Mouse (Mus musculus): ENCODE measurements around the gene Dusp15. TPM values are rescaled to one million over a fixed set of nuclear protein-coding genes. Genes with fewer than 3 reads are reported as not detected.

The Dusp15 gene
- polyA plus RNA-seq, 1 experiment from 2014 or later, result 0.80 TPM

GRCm38 (mm10) chr2:152905036-152905829 lies 46.3 kb downstream of the Dusp15 start:
- 76% methylated on average over 11 of the region's 11 CpGs for WGBS
- no peak overlapping the region for H3K9ac ChIP-seq (ENCODE audit: low read length)
- no peak for ATAC-seq (replicated peaks; ENCODE audit: low FRiP score)
- no peak overlapping the region for H3K4me3 ChIP-seq (ENCODE audit: low read depth, low read length)
- no peak overlapping the region for H3K4me2 ChIP-seq (ENCODE audit: low read depth, low read length, severe bottlenecking)
- no peak for DNase-seq (ENCODE audit: low spot score)
- no peaks in the 10 kb centered on the region for H3K4me1 ChIP-seq (replicated peaks; ENCODE audit: control insufficient read depth, insufficient read depth, low read length)
- no peak overlapping the region for H3K27ac ChIP-seq (ENCODE audit: low read depth, low read length)
- no peaks in the 10 kb centered on the region for H3K36me3 ChIP-seq (ENCODE audit: control insufficient read depth, insufficient read depth, low read length)
- H3K9me3 ChIP-seq (ENCODE audit: control insufficient read depth, low read length), result no peaks in the 10 kb centered on the region
- H3K27me3 ChIP-seq (ENCODE audit: control insufficient read depth, insufficient read depth, low read length), result no peaks in the 10 kb centered on the region

- Histone ChIP-seq H3K4me3 (ENCODE audit: low read depth, low read length) (no peak overlapping the region), H3K27me3 (ENCODE audit: control insufficient read depth, insufficient read depth, low read length) (no peaks in the 10 kb centered on the region), H3K9me3 (ENCODE audit: control insufficient read depth, low read length) (no peaks in the 10 kb centered on the region), H3K4me1 (replicated peaks; ENCODE audit: control insufficient read depth, insufficient read depth, low read length) (no peaks in the 10 kb centered on the region), H3K27ac (ENCODE audit: low read depth, low read length) (no peak overlapping the region), H3K4me2 (ENCODE audit: low read depth, low read length, severe bottlenecking) (no peak overlapping the region), H3K9ac (ENCODE audit: low read length) (no peak overlapping the region), H3K36me3 (ENCODE audit: control insufficient read depth, insufficient read depth, low read length) (no peaks in the 10 kb centered on the region)
- ATAC-seq (replicated peaks; ENCODE audit: low FRiP score) (no peak), DNase-seq (ENCODE audit: low spot score) (no peak)
- WGBS, result 76% methylated on average over 5 of the region's 5 CpGs
These were observed 47.3 kb downstream of the Dusp15 start for GRCm38 (mm10) chr2:152904127-152904643.

- Histone ChIP-seq H3K4me2 (ENCODE audit: low read depth, low read length, severe bottlenecking) (no peak overlapping the region), H3K4me3 (ENCODE audit: low read depth, low read length) (no peak overlapping the region), H3K9me3 (ENCODE audit: control insufficient read depth, low read length) (no peaks in the 10 kb centered on the region), H3K9ac (ENCODE audit: low read length) (no peak overlapping the region), H3K27me3 (ENCODE audit: control insufficient read depth, insufficient read depth, low read length) (no peaks in the 10 kb centered on the region), H3K27ac (ENCODE audit: low read depth, low read length) (no peak overlapping the region), H3K36me3 (ENCODE audit: control insufficient read depth, insufficient read depth, low read length) (no peaks in the 10 kb centered on the region), H3K4me1 (replicated peaks; ENCODE audit: control insufficient read depth, insufficient read depth, low read length) (no peaks in the 10 kb centered on the region)
- 85% methylated on average over 4 of the region's 4 CpGs for WGBS
- DNase-seq (ENCODE audit: low spot score), result no peak
- ATAC-seq (replicated peaks; ENCODE audit: low FRiP score), result no peak
These were observed 47.9 kb downstream of the Dusp15 start for GRCm38 (mm10) chr2:152903586-152903985.

- Histone ChIP-seq H3K4me3 (ENCODE audit: low read depth, low read length) (no peak overlapping the region), H3K9ac (ENCODE audit: low read length) (no peak overlapping the region), H3K4me2 (ENCODE audit: low read depth, low read length, severe bottlenecking) (no peak overlapping the region), H3K27me3 (ENCODE audit: control insufficient read depth, insufficient read depth, low read length) (no peaks in the 10 kb centered on the region), H3K4me1 (replicated peaks; ENCODE audit: control insufficient read depth, insufficient read depth, low read length) (no peaks in the 10 kb centered on the region), H3K36me3 (ENCODE audit: control insufficient read depth, insufficient read depth, low read length) (no peaks in the 10 kb centered on the region), H3K27ac (ENCODE audit: low read depth, low read length) (no peak overlapping the region), H3K9me3 (ENCODE audit: control insufficient read depth, low read length) (no peaks in the 10 kb centered on the region)
- WGBS, result 16% methylated on average over 3 of the region's 3 CpGs
- ATAC-seq (replicated peaks; ENCODE audit: low FRiP score) (no peak), DNase-seq (ENCODE audit: low spot score) (no peak)
These were observed 48.8 kb downstream of the Dusp15 start for GRCm38 (mm10) chr2:152902658-152903057.

- no peak for ATAC-seq (replicated peaks; ENCODE audit: low FRiP score)
- no peak overlapping the region for H3K4me3 ChIP-seq (ENCODE audit: low read depth, low read length)
- no peaks in the 10 kb centered on the region for H3K36me3 ChIP-seq (ENCODE audit: control insufficient read depth, insufficient read depth, low read length)
- H3K27me3 ChIP-seq (ENCODE audit: control insufficient read depth, insufficient read depth, low read length), result no peaks in the 10 kb centered on the region
- H3K27ac ChIP-seq (ENCODE audit: low read depth, low read length), result no peak overlapping the region
- no peak for DNase-seq (ENCODE audit: low spot score)
- H3K9me3 ChIP-seq (ENCODE audit: control insufficient read depth, low read length), result no peaks in the 10 kb centered on the region
- 93% methylated on average over 15 of the region's 15 CpGs for whole genome bisulfite sequencing
- no peak overlapping the region for H3K4me2 ChIP-seq (ENCODE audit: low read depth, low read length, severe bottlenecking)
- H3K9ac ChIP-seq (ENCODE audit: low read length), result no peak overlapping the region
- no peaks in the 10 kb centered on the region for H3K4me1 ChIP-seq (replicated peaks; ENCODE audit: control insufficient read depth, insufficient read depth, low read length)
These were observed 50.2 kb downstream of the Dusp15 start for GRCm38 (mm10) chr2:152901296-152901695.

GRCm38 (mm10) chr2:152899011-152899410 lies 52.5 kb downstream of the Dusp15 start:
- peaks cover 7% of the 10 kb centered on the region; the same call in 1 of the 2 replicates for H3K36me3 ChIP-seq (ENCODE audit: control insufficient read depth, insufficient read depth, low read length)
- ATAC-seq (replicated peaks; ENCODE audit: low FRiP score), result no peak
- WGBS, result 78% methylated on average over 6 of the region's 6 CpGs

GRCm38 (mm10) chr2:152896926-152897325 lies 54.6 kb downstream of the Dusp15 start:
- no peak for DNase-seq (ENCODE audit: low spot score)
- WGBS, result 93% methylated on average over 3 of the region's 3 CpGs
- Histone ChIP-seq H3K9me3 (ENCODE audit: control insufficient read depth, low read length) (no peaks in the 10 kb centered on the region), H3K9ac (ENCODE audit: low read length) (no peak overlapping the region), H3K27me3 (ENCODE audit: control insufficient read depth, insufficient read depth, low read length) (no peaks in the 10 kb centered on the region), H3K27ac (ENCODE audit: low read depth, low read length) (no peak overlapping the region), H3K4me1 (replicated peaks; ENCODE audit: control insufficient read depth, insufficient read depth, low read length) (no peaks in the 10 kb centered on the region), H3K4me2 (ENCODE audit: low read depth, low read length, severe bottlenecking) (no peak overlapping the region), H3K4me3 (ENCODE audit: low read depth, low read length) (no peak overlapping the region), H3K36me3 (ENCODE audit: control insufficient read depth, insufficient read depth, low read length) (peaks cover 25% of the 10 kb centered on the region)
- ATAC-seq (replicated peaks; ENCODE audit: low FRiP score), result no peak

More at GRCm38 (mm10) chr2:152899011-152899410, 52.5 kb downstream of the Dusp15 start:
- Histone ChIP-seq H3K27me3 (ENCODE audit: control insufficient read depth, insufficient read depth, low read length) (no peaks in the 10 kb centered on the region), H3K4me2 (ENCODE audit: low read depth, low read length, severe bottlenecking) (no peak overlapping the region), H3K27ac (ENCODE audit: low read depth, low read length) (no peak overlapping the region), H3K9me3 (ENCODE audit: control insufficient read depth, low read length) (no peaks in the 10 kb centered on the region), H3K4me1 (replicated peaks; ENCODE audit: control insufficient read depth, insufficient read depth, low read length) (no peaks in the 10 kb centered on the region), H3K4me3 (ENCODE audit: low read depth, low read length) (no peak overlapping the region), H3K9ac (ENCODE audit: low read length) (no peak overlapping the region)
- no peak for DNase-seq (ENCODE audit: low spot score)

GRCm38 (mm10) chr2:152895834-152896233 lies 55.7 kb downstream of the Dusp15 start:
- DNase-seq (ENCODE audit: low spot score), result no peak
- no peaks in the 10 kb centered on the region for H3K9me3 ChIP-seq (ENCODE audit: control insufficient read depth, low read length)
- H3K4me1 ChIP-seq (replicated peaks; ENCODE audit: control insufficient read depth, insufficient read depth, low read length), result no peaks in the 10 kb centered on the region
- H3K27ac ChIP-seq (ENCODE audit: low read depth, low read length), result no peak overlapping the region
- H3K9ac ChIP-seq (ENCODE audit: low read length), result no peak overlapping the region
- no peaks in the 10 kb centered on the region for H3K27me3 ChIP-seq (ENCODE audit: control insufficient read depth, insufficient read depth, low read length)
- no peak for ATAC-seq (replicated peaks; ENCODE audit: low FRiP score)
- H3K4me2 ChIP-seq (ENCODE audit: low read depth, low read length, severe bottlenecking), result no peak overlapping the region
- 97% methylated on average over 9 of the region's 9 CpGs for WGBS
- H3K4me3 ChIP-seq (ENCODE audit: low read depth, low read length), result no peak overlapping the region
- H3K36me3 ChIP-seq (ENCODE audit: control insufficient read depth, insufficient read depth, low read length), result peaks cover 31% of the 10 kb centered on the region

All from forebrain, embryonic 11.5 days (tissue).